Mouse (Mus musculus): ENCODE data around the gene Cmtm2b.

DNA sequence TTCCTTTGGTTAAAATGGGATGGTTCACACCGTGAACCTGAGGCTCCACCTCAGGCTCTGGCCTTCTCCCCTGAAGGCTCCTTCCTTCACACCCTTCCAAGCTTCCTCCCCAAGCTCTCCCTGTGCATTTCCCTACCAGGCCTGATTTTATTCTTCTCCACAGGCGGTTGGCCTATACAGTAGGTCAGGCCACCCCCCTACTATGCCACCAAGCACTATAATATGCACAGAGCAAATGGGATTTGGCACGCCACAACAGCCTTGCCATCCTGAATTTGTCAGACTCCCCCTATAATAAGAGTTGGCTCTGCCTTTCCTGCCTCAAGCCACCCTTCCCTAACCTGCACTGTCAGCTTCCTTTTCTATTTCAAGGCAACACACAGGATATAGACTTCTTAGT, 36.6 kb downstream of the Cmtm2b start:
- TF ChIP-seq FLI1 (IDR thresholded peaks at IDR 0.05; ENCODE audit: low read length) (no peak), GATA1 (IDR thresholded peaks at IDR 0.05; ENCODE audit: borderline replicate concordance, low read length) (no peak)

All from megakaryocyte, embryonic 14.5 days (primary cell).